Mouse (Mus musculus) R1 (cell line): Measurements from ENCODE around the gene Ifih1.

Experiments used
- DNase-seq: peaks from one replicate; pipeline ENCODE4 v3.0.0-alpha.2; 2018; ENCODE audit warnings: low read depth, low spot score

Ifih1 gene

DNA sequence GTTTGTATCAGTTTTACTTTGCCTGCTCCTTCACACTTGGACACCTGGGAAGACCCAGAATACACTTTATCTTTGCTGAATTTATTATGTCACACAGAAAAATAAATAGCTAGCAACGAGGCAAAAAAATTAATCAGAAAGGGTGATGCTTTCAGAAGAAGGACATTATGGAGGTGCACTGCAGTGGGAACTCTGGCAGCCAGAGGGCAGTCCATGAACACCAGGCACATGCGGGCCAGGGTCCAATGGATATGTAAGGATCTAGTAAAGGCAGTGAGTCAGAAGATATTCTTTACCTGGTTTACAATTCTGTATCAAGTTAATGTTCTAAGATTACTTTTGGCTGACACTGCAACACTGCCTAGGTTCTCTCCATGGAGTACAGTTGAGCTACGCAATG lies 96.4 kb downstream of the Ifih1 start:
- DNase-seq: no peak

DNA sequence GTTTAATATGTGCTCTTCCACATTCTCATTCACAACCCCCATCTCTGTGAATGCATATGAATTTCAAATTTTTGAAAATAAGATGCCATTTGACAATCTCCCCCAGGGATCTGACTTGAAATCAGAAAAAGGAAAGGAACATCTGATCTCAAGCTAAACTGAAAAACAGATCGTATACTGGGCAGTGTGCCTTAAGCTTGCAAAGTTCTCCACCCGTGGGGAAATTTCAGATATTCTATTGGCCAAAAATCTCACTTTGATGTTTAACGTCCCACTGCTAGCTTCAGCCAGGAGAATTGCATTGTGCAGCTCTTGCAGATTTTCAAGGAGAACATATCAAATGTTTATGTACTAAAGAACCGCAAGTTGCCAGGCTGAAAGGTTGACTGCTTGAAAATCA lies 96.9 kb downstream of the Ifih1 start:
- DNase-seq: no peak

DNA sequence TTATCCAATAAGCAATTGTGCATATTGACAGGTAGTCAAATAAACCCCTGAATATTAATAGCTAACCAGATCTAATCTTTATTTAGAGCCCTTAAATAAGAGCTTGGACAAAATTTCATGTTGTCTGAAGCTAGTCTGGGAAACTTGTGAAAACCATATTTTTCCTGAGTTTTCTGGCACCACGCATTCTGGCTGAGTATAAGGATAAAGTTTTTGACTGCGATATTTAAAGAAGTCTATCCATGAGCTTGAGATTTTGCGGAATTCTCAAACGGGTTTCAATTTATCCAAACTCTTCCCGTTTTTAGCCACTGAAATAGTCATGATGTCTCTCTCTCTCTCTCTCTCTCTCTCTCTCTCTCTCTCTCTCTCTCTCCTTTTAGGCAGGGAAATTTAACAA lies 98.0 kb downstream of the Ifih1 start:
- no peak for DNase-seq
